Mouse (Mus musculus) heart, adult 2 months (tissue): Measurements from ENCODE around the gene Rpl23.

ENCODE experiments used
- CTCF ChIP-seq: fragments of 200-600 bp; IDR thresholded peaks from 2 replicates; pipeline ENCODE4 v1.8.1; 2022; ENCODE audit warnings: antibody characterized with exemption, mild to moderate bottlenecking, moderate library complexity
- POLR2A ChIP-seq: fragments of 200-500 bp; IDR thresholded peaks from 2 replicates; pipeline ENCODE4 v1.6.1; 2011; ENCODE audit warnings: mild to moderate bottlenecking, low read depth, low read length, control low read depth; ENCODE audit not compliant: insufficient read depth

DNA sequence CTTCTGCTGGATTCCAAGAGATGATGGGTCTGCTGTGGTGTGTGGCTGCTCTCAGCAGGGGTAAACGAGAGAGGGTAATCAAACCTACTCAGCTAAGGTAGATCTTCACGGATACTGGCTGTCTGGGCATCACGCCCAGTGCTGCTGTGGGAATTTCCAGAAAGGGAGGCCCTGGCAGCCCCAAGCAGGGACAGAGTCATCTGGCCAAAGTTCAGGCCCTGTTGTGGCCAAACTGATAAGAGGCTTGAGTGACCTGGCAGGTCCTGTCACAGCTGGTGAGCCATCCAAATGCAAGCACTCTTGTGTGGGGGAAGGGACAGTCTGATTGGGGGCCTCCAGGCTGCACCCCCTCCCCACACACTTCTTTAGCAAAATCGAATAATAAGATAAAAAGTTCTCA, 38.6 kb upstream of the Rpl23 start:
- no peak for TF ChIP-seq CTCF
- no peak for TF ChIP-seq POLR2A
